Mouse (Mus musculus): Measurements from ENCODE around the gene Tie1.
A peak's percentile ranks its signal among the peaks of the same experiment; 100 is the strongest.
"Not testable (repeated sequence)": the region's sequence is repeated elsewhere in the genome, so short reads cannot be mapped to it uniquely, and the experiment has no call there.

Gene Tie1

GRCm38 (mm10) chr4:118489717-118490132 lies at the start of gene Tie1:
Gene Tie1, minus strand, starts transcription at chr4:118490061.
- peak; percentile 78 to 91 for DNase-seq

- DNase-seq: no peak
Measured at GRCm38 (mm10) chr4:118537801-118538200, 47.9 kb upstream of the Tie1 start.

- no peak for DNase-seq
Measured at GRCm38 (mm10) chr4:118535610-118536009, 45.7 kb upstream of the Tie1 start.

GRCm38 (mm10) chr4:118533605-118534004 lies 43.7 kb upstream of the Tie1 start:
- no peak for DNase-seq

- no peak for DNase-seq
Measured at GRCm38 (mm10) chr4:118533156-118533555, 43.3 kb upstream of the Tie1 start.

GRCm38 (mm10) chr4:118532663-118533062 lies 42.8 kb upstream of the Tie1 start:
- DNase-seq: no peak

- DNase-seq: no peak
Measured at GRCm38 (mm10) chr4:118527720-118528119, 37.9 kb upstream of the Tie1 start.

- DNase-seq: no peak
Measured at GRCm38 (mm10) chr4:118527335-118527681, 37.4 kb upstream of the Tie1 start.

GRCm38 (mm10) chr4:118526408-118527334 lies 36.8 kb upstream of the Tie1 start, which contains the start of gene 2610528J11Rik:
Gene 2610528J11Rik, plus strand, starts transcription at chr4:118526999.
- peak; percentile 79 to 86 for DNase-seq

GRCm38 (mm10) chr4:118525779-118526178 lies 35.9 kb upstream of the Tie1 start:
- DNase-seq: no peak

- no peak for DNase-seq
Measured at GRCm38 (mm10) chr4:118523976-118524375, 34.1 kb upstream of the Tie1 start.

- no peak for DNase-seq
Measured at GRCm38 (mm10) chr4:118522248-118522647, 32.4 kb upstream of the Tie1 start.

GRCm38 (mm10) chr4:118518208-118518607 lies 28.3 kb upstream of the Tie1 start:
- DNase-seq: no peak

- no peak for DNase-seq
Measured at GRCm38 (mm10) chr4:118517497-118518146, 27.8 kb upstream of the Tie1 start.

GRCm38 (mm10) chr4:118516699-118517496 lies 27.0 kb upstream of the Tie1 start:
- peak; percentile 35 to 43 for DNase-seq

GRCm38 (mm10) chr4:118509050-118509449 lies 19.2 kb upstream of the Tie1 start:
- peak in 1 of 2 experiments; percentile 38 for DNase-seq

GRCm38 (mm10) chr4:118507171-118507570 lies 17.3 kb upstream of the Tie1 start:
- not testable (repeated sequence) for DNase-seq

GRCm38 (mm10) chr4:118505551-118505950 lies 15.7 kb upstream of the Tie1 start:
- peak; percentile 36 to 67 for DNase-seq

GRCm38 (mm10) chr4:118500792-118501191 lies 10.9 kb upstream of the Tie1 start:
- no peak for DNase-seq

- DNase-seq: no peak
Measured at GRCm38 (mm10) chr4:118500171-118500724, 10.4 kb upstream of the Tie1 start.

- no peak for DNase-seq
Measured at GRCm38 (mm10) chr4:118490461-118490860, 600 bp upstream of the Tie1 start.

GRCm38 (mm10) chr4:118476773-118477530 lies 12.9 kb downstream of the Tie1 start:
- DNase-seq: no peak

Measured in lung, postnatal 4 days (tissue).